Mouse (Mus musculus): ENCODE measurements around the gene Chn2. TPM values are rescaled to one million over a fixed set of nuclear protein-coding genes. Genes with fewer than 3 reads are reported as not detected.
A peak's percentile ranks its signal among the peaks of the same experiment; 100 is the strongest.

Gene Chn2
- total RNA-seq, 2 experiments from 2014 or later: 1.0 to 1.3 TPM

DNA sequence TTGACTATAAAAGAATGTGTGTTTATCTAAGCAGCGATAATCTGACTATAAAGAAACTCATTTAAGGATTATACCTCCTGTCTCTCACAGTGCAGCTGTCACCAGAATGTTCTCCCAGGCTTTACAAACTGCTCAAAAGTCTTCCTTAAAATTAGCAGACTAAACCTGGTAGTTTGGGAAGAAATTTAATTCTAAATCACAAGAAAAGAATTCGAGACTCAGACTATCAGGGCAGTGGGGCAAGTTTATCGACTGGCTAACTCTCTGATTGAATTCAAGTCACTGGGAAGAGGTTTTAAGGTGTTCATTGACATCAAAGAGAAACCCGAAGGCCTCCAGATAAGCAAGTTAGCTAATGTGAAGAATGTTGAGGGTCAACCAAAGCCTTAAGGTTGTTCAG lies 171.6 kb downstream of the Chn2 start:
- intact Hi-C loops (cut with DNase I): no loop called here
- no peak for DNase-seq
- no peak for TF ChIP-seq CTCF (IDR thresholded peaks at IDR 0.05)
- no peak overlapping the region for H3K27ac ChIP-seq
- H3K4me3 ChIP-seq: no peak overlapping the region

GRCm38 (mm10) chr6:54211939-54212338 lies 172.6 kb downstream of the Chn2 start:
- H3K4me3 ChIP-seq: no peak overlapping the region
- no peak for DNase-seq
- TF ChIP-seq CTCF (IDR thresholded peaks at IDR 0.05): no peak
- intact Hi-C loops (cut with DNase I): no loop called here
- H3K27ac ChIP-seq: no peak overlapping the region

DNA sequence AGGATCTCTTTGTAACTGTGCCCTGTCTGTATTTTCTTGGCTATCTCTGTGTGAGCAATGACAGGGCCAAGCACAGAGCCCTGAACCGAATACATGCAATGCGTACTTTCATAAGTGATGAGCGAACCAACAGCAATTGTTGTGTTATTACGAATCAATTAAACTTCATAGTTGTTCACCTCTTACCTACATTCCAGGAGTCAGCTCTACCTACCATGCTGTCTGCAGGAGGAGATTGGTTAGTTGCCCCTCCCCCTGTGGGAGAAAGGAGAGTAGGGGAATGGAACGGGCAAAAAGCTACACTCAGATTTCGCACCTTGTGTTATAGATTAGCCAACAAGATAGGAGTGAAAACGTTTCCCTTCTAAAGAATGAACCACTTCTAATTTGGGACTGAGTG lies 174.4 kb downstream of the Chn2 start:
- H3K4me3 ChIP-seq: no peak overlapping the region
- H3K27ac ChIP-seq: no peak overlapping the region
- no peak for TF ChIP-seq CTCF (IDR thresholded peaks at IDR 0.05)
- DNase-seq: no peak
- intact Hi-C loops (cut with DNase I): no loop called here

GRCm38 (mm10) chr6:54215636-54216035 lies 176.3 kb downstream of the Chn2 start:
- H3K27ac ChIP-seq: no peak overlapping the region
- no peak for DNase-seq
- H3K4me3 ChIP-seq: no peak overlapping the region
- TF ChIP-seq CTCF (IDR thresholded peaks at IDR 0.05): no peak
- intact Hi-C loops (cut with DNase I): no loop called here

- no peak overlapping the region for H3K4me3 ChIP-seq
- H3K27ac ChIP-seq: no peak overlapping the region
- DNase-seq: no peak
- no peak for TF ChIP-seq CTCF (IDR thresholded peaks at IDR 0.05)
- intact Hi-C loops (cut with DNase I): no loop called here
Observed at GRCm38 (mm10) chr6:54216512-54216911, 177.2 kb downstream of the Chn2 start.

- DNase-seq: no peak
- Histone ChIP-seq H3K4me3 (no peak overlapping the region), H3K27ac (no peak overlapping the region)
- no peak for TF ChIP-seq CTCF (IDR thresholded peaks at IDR 0.05)
- intact Hi-C loops (cut with DNase I): no loop called here
Observed at GRCm38 (mm10) chr6:54220124-54220523, 180.8 kb downstream of the Chn2 start.

DNA sequence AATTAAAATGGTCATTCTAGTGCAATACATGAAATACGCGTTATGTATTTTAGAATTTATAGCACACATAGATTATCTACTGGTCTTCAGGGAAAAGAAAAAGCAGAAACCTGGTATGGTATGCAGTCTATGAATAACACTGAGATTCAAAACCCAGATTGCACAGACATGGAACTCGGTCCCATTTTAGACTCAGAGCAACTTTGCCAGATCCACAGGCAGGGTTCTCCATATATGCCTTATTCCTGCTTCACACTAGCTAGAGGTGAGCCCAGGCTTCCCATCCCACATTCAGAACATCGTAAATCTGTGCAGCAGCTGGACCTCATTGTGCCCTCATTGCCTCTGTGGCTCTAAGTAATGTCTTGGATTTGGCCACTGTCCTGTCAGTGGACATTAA lies 184.2 kb downstream of the Chn2 start:
- intact Hi-C loops (cut with DNase I): no loop called here
- H3K4me3 ChIP-seq: no peak overlapping the region
- H3K27ac ChIP-seq: no peak overlapping the region
- TF ChIP-seq CTCF (IDR thresholded peaks at IDR 0.05): no peak
- no peak for DNase-seq

- intact Hi-C loops (cut with DNase I): no loop called here
- no peak overlapping the region for H3K27ac ChIP-seq
- no peak for TF ChIP-seq CTCF (IDR thresholded peaks at IDR 0.05)
- H3K4me3 ChIP-seq: peak overlapping the region; percentile 42
- DNase-seq: no peak
Observed at GRCm38 (mm10) chr6:54224325-54224724, 185.0 kb downstream of the Chn2 start.

- TF ChIP-seq CTCF (IDR thresholded peaks at IDR 0.05): no peak
- Histone ChIP-seq H3K27ac (no peak overlapping the region), H3K4me3 (no peak overlapping the region)
- intact Hi-C loops (cut with DNase I): loop anchor here (5.0 kb wide), 2 partner anchors 268 to 428 kb away; no protein-coding TSS in a partner anchor
- DNase-seq: no peak
Observed at GRCm38 (mm10) chr6:54225327-54225726, 186.0 kb downstream of the Chn2 start.

DNA sequence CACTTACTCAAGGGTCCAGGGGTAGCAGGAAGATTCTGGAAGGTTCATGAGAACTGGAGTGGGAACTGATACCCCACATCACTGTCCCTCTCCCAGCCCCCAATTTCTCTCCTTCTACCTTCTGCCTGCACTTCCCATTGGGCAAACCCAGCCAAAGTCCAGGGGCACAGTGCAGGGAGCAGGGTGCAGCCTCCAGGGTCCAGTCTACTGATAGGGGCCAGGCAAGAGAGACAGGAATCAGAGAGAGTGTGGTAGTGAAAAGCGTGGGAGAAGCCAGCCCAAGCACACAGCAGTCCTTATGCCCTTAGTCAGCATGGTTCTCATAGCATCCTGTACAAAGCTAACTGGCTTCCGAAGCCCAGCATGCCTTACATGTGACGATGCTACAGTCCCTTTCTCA lies 187.7 kb downstream of the Chn2 start:
- Histone ChIP-seq H3K4me3 (no peak overlapping the region), H3K27ac (no peak overlapping the region)
- intact Hi-C loops (cut with DNase I): loop anchor here (5.0 kb wide), 2 partner anchors 270 to 430 kb away; no protein-coding TSS in a partner anchor
- no peak for TF ChIP-seq CTCF (IDR thresholded peaks at IDR 0.05)
- no peak for DNase-seq

DNA sequence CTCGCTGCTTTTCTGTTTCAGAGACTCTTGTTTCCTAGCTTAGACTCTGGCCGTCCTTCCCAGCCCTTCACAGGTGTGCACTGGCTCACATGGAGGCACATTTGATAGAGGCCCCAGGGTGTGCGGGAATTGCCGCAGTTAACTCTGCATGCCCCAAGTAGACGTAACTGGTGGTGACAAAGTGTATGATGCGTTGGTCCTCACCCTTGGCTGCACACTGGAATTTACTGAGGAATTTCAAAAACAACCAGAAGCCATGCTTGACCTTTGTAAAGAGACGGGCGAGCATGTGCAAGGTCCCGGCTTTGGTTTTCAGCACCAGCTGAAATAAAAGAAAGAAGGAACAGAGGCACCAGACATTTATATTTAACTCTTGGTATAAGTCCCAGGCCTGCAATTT lies 189.1 kb downstream of the Chn2 start:
- no peak overlapping the region for H3K4me3 ChIP-seq
- intact Hi-C loops (cut with DNase I): loop anchor here (2.0 to 5.0 kb wide), 3 partner anchors 194 to 431 kb away; no protein-coding TSS in a partner anchor
- TF ChIP-seq CTCF (IDR thresholded peaks at IDR 0.05): no peak
- H3K27ac ChIP-seq: no peak overlapping the region
- no peak for DNase-seq

- DNase-seq: no peak
- intact Hi-C loops (cut with DNase I): loop anchor here (1.0 to 5.0 kb wide), 4 partner anchors 194 to 448 kb away; no protein-coding TSS in a partner anchor
- peak; percentile 85 for TF ChIP-seq CTCF (IDR thresholded peaks at IDR 0.05)
Observed at GRCm38 (mm10) chr6:54228874-54229273, 189.5 kb downstream of the Chn2 start.

DNA sequence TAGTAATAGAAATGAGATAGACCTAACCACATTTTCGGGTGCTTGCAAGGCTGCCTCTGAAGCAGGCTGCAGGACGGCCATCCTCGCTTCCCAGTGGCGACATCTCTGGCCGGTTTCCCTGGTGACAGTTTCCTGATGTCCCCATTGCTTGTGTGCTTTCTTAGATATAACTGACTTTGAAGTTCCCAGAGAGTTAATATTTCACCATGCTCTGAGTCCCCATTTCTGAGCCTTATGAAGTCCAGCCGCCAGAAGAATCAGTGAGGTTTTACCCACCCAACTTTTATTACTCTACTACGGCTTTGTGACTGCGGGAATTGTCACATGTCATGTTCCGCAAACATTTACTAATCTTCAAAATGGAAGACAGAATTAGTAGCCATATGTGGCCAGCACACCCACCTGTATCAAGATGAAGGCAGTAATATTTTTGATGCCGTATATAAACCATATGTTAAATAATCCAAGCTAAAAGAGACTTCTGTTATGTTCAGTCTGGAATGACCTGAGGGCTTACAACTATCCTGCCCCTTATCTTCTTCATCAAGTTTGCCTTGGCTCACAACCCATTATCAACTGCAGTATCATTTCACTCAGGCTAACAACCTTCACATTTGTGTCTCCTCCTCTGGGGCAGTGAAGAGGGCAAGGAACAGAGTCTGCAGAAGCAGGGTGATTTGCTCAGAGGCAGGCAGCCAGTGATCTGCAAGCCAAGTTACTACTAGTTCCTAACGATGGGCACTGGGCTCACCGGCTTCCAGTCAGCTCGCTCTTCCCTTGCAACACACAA lies 192.6 kb downstream of the Chn2 start:
- Histone ChIP-seq H3K4me3 (no peak overlapping the region), H3K27ac (no peak overlapping the region)
- no peak for TF ChIP-seq CTCF (IDR thresholded peaks at IDR 0.05)
- intact Hi-C loops (cut with DNase I): no loop called here
- no peak for DNase-seq

More at GRCm38 (mm10) chr6:54228874-54229273, 189.5 kb downstream of the Chn2 start:
- Histone ChIP-seq H3K4me3 (no peak overlapping the region), H3K27ac (no peak overlapping the region)

GRCm38 (mm10) chr6:54236441-54236840 lies 197.1 kb downstream of the Chn2 start:
- DNase-seq: no peak
- TF ChIP-seq CTCF (IDR thresholded peaks at IDR 0.05): no peak
- intact Hi-C loops (cut with DNase I): no loop called here
- Histone ChIP-seq H3K4me3 (no peak overlapping the region), H3K27ac (no peak overlapping the region)
